Mouse (Mus musculus): Measurements from ENCODE around the gene Gmppa.

- TF ChIP-seq CTCF (IDR thresholded peaks at IDR 0.05; ENCODE audit: control insufficient read depth, insufficient read depth, insufficient replicate concordance, low read depth, low read length) (no peak), POLR2A (IDR thresholded peaks at IDR 0.05; ENCODE audit: control insufficient read depth, low read depth, low read length) (no peak)
Measured at GRCm38 (mm10) chr1:75476441-75476840, 40.7 kb downstream of the Gmppa start.
